Mouse (Mus musculus) neural tube, embryonic 14.5 days (tissue): ENCODE data around the gene Gm45844. TPM values are rescaled to one million over a fixed set of nuclear protein-coding genes. Genes with fewer than 3 reads are reported as not detected.
A peak's percentile ranks its signal among the peaks of the same experiment; 100 is the strongest.

Experiments used
- ATAC-seq: fragments of 200-750 bp; cut with Nextera tagmentation; 2 replicates; pipeline ENCODE4 v1.8.0; 2017; ENCODE audit warnings: low read depth, mild to moderate bottlenecking, moderate TSS enrichment, moderate library complexity
- H3K27ac ChIP-seq: fragments of 300-500 bp; sonication (generic); 2 replicates; pipeline ENCODE4 v1.5.1; 2014; ENCODE audit warnings: low read depth, mild to moderate bottlenecking, control low read depth, low read length, moderate library complexity, mixed read lengths
- H3K27me3 ChIP-seq: fragments of 300-500 bp; sonication (generic); 2 replicates; pipeline ENCODE4 v1.6.1; 2014; ENCODE audit warnings: low read length; ENCODE audit not compliant: control insufficient read depth, insufficient read depth
- H3K36me3 ChIP-seq: fragments of 300-500 bp; sonication (generic); 2 replicates; pipeline ENCODE4 v1.6.1; 2014; ENCODE audit warnings: low read length, mixed read lengths; ENCODE audit not compliant: control insufficient read depth, insufficient read depth
- H3K4me1 ChIP-seq: fragments of 300-500 bp; sonication (generic); 2 replicates; pipeline ENCODE4 v1.6.1; 2014; ENCODE audit warnings: low read length; ENCODE audit not compliant: control insufficient read depth, insufficient read depth
- H3K4me2 ChIP-seq: fragments of 300-500 bp; sonication (generic); 2 replicates; pipeline ENCODE4 v1.6.1; 2014; ENCODE audit warnings: mild to moderate bottlenecking, low read depth, low read length, control low read depth
- H3K4me3 ChIP-seq: fragments of 300-500 bp; sonication (generic); 2 replicates; pipeline ENCODE4 v1.5.1; 2014; ENCODE audit warnings: low read depth, low read length, control low read depth, mixed read lengths
- H3K9ac ChIP-seq: fragments of 300-500 bp; sonication (generic); replicated peaks from 2 replicates; pipeline ENCODE4 v1.6.1; 2014; ENCODE audit warnings: low read depth, mild to moderate bottlenecking, control low read depth, low read length, mixed read lengths
- H3K9me3 ChIP-seq: fragments of 300-500 bp; sonication (generic); 2 replicates; pipeline ENCODE4 v1.6.1; 2016; ENCODE audit warnings: low read length; ENCODE audit not compliant: control insufficient read depth
- WGBS: fragments of 180-500 bp; shearing (Covaris S2); extraction: QIAGEN DNeasy Blood & Tissue Kit; methylation state at CpG from one replicate; pipeline ENCODE4 v1.1.7; 2014; 5-methylcytosine and 5-hydroxymethylcytosine counted together
- microRNA-seq: library from miRNA; unstranded; fragments of <30 nt; microRNA quantifications from one replicate; pipeline ENCODE4, GENCODE M21; 2016
- polyA plus RNA-seq: library from polyadenylated mRNA; unstranded; fragments of >200 nt; fragmentation: Nextera tagmentation; extraction: Ambion mirVana; gene quantifications from 2 replicates; pipeline ENCODE4 v1.2.1, GENCODE M21; 2014

Gene Gm45844
- polyA plus RNA-seq, 1 experiment from 2014 or later, result 16.2 TPM

DNA sequence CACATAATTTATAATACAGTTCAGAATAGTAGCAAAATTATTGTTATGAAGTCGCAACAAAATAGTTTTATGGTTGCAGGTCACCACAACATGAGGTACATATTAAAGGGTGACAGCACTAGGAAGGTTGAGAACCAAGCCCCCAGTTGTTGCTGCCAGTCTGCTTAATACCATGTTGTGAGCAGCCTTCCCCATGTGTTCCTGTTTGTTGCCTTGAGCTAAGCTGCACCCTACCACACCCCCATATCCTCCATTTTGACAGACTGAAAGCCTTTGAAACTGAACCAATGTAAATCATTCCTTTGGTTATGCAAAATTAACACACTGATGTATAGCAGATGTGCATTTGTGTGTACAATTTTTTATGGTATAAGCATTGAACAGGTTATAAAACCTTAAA, 92.2 kb downstream of the Gm45844 start:
- Histone ChIP-seq H3K27ac (no peak overlapping the region), H3K9me3 (no peaks in the 10 kb centered on the region), H3K4me3 (no peak overlapping the region), H3K4me1 (no peaks in the 10 kb centered on the region), H3K27me3 (no peaks in the 10 kb centered on the region), H3K4me2 (no peak overlapping the region), H3K9ac (no peak overlapping the region), H3K36me3 (peaks cover 15% of the 10 kb centered on the region)
- no peak for ATAC-seq
- WGBS, result 91% methylated on average over 1 of the region's 1 CpGs

DNA sequence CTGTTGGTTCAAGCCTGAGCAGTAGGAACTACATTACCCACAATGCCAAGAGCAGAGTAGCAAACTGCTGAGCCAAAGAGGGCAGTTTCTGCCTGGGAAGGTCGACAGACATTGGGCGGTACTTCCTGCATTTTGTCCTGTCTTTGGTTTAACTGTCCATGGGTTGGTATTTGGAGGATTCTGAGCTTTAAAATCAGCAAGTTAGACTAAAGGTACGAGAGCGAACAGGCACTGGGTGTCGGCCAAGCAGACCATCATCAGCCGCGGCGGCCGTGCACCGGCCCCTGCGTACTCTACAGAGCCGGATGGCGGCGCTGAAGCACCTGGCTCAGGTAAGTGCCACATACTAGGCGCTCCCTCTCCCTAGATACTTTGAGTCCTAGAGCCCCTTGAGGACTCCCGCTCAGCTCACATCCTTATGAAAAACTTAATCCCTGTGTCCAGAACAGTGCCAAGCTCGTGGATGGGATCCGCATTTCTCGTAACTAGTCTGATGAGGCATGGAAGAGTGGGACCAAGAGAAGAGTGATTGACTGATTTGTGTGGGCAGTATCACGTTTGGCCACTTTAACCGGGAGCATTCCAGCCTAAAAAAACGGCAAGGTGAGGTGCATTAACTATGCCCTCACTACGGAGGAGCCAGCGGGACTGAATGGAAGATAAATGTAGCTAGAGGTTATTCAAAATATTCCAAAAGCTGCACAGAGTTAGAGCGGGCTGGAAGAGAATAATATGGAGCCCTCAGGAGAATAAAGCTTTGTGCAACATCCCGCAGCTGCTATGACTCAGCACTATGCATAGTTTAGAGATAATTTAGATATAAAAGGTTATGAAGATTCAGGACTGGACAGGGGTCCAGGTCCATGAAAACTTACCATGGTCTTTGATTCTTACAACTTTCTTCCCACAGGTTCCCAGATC, 106.6 kb downstream of the Gm45844 start, which contains the start of gene Zfp418:
Gene Zfp418, plus strand, starts transcription at position 104 of the 921 bp plus-strand sequence.
- H3K9me3 ChIP-seq, result no peaks in the 10 kb centered on the region
- H3K9ac ChIP-seq, result peak within 1 kb of the TSS; percentile 65
- peak within 1 kb of the TSS; percentile 65 for H3K4me3 ChIP-seq
- 0 out of 2 replicates have a peak, but pooled peaks cover 7% of the 10 kb centered on the region for H3K4me1 ChIP-seq
- H3K4me2 ChIP-seq, result peak within 1 kb of the TSS; percentile 63
- H3K27ac ChIP-seq, result peak within 1 kb of the TSS; percentile 60
- no peaks in the 10 kb centered on the region for H3K27me3 ChIP-seq
- peaks cover 11% of the 10 kb centered on the region for H3K36me3 ChIP-seq
- ATAC-seq, result peak; percentile 98
- WGBS, result 2% methylated on average over 26 of the region's 26 CpGs

Small RNA genes lying within 50 kb of the gene (microRNA-seq; reads per million reads assigned to microRNA genes)
- 1.7 reads per million for gene Mir5620

Other genes with a start within 250 kb of the Gm45844 start
- 22.7 and 23.8 TPM in 2 replicates for gene Zfp954, start 156.8 kb downstream of the Gm45844 start, polyA plus RNA-seq
- 13.8 and 15.4 TPM in 2 replicates for gene Zfp773, start 141.5 kb downstream of the Gm45844 start, polyA plus RNA-seq
- gene Zfp418, start 107.0 kb downstream of the Gm45844 start, polyA plus RNA-seq, result 3.6 and 3.9 TPM in 2 replicates
- 10.1 and 11.1 TPM in 2 replicates for gene Zfp772, start 68.3 kb downstream of the Gm45844 start, polyA plus RNA-seq
- gene Vmn2r29, start 31.0 kb downstream of the Gm45844 start, polyA plus RNA-seq, result 1.0 and 2.5 TPM in 2 replicates
- gene Clcn4, start 22.6 kb upstream of the Gm45844 start, polyA plus RNA-seq, result 188 and 193 TPM in 2 replicates
- not detected in 2 replicates for gene Vmn2r30, start 59.3 kb upstream of the Gm45844 start, polyA plus RNA-seq
- gene Gm45783, start 96.3 kb upstream of the Gm45844 start, polyA plus RNA-seq, result not detected in 2 replicates
- gene Vmn2r31, start 121.4 kb upstream of the Gm45844 start, polyA plus RNA-seq, result not detected in 2 replicates
- gene Vmn2r32, start 201.7 kb upstream of the Gm45844 start, polyA plus RNA-seq, result not detected in 2 replicates